Mouse (Mus musculus) liver, postnatal 0 days (tissue): ENCODE measurements at regions not wholly inside any gene's neighbourhood (a gene's known extent, or its start where the extent isn't known, plus 50 kb on each side); places are given as distances from the start of the nearest gene placed in this dataset.

Experiments used
- ATAC-seq: fragments of 200-750 bp; cut with Nextera tagmentation; 2 replicates; pipeline ENCODE4 v1.8.0; 2017; ENCODE audit warnings: mild to moderate bottlenecking, moderate library complexity
- DNase-seq: peaks from one replicate; pipeline ENCODE4 v3.0.0-alpha.2; 2016
- H3K27ac ChIP-seq: fragments of 300-500 bp; sonication (generic); 2 replicates; pipeline ENCODE4 v1.5.1; 2014; ENCODE audit warnings: antibody characterized with exemption, moderate library complexity, mild to moderate bottlenecking, low read depth
- H3K27me3 ChIP-seq: fragments of 300-500 bp; sonication (generic); 2 replicates; pipeline ENCODE4 v1.6.1; 2014; ENCODE audit warnings: low read length, control low read depth, mixed read lengths; ENCODE audit not compliant: insufficient read depth
- H3K36me3 ChIP-seq: fragments of 300-500 bp; sonication (generic); replicated peaks from 2 replicates; pipeline ENCODE4 v1.6.1; 2014; ENCODE audit warnings: mild to moderate bottlenecking, control low read depth, low read length, moderate library complexity, mixed read lengths; ENCODE audit not compliant: insufficient read depth
- H3K4me1 ChIP-seq: fragments of 300-500 bp; sonication (generic); 2 replicates; pipeline ENCODE4 v1.6.1; 2014; ENCODE audit warnings: antibody characterized with exemption, mild to moderate bottlenecking, control low read depth; ENCODE audit not compliant: insufficient read depth
- H3K4me2 ChIP-seq: fragments of 300-500 bp; sonication (generic); 2 replicates; pipeline ENCODE4 v1.6.1; 2014; ENCODE audit warnings: low read depth, mild to moderate bottlenecking, low read length, moderate library complexity, mixed read lengths
- H3K4me3 ChIP-seq: fragments of 300-500 bp; sonication (generic); 2 replicates; pipeline ENCODE4 v1.5.1; 2014; ENCODE audit warnings: low read depth, low read length
- H3K9ac ChIP-seq: fragments of 300-500 bp; sonication (generic); replicated peaks from 2 replicates; pipeline ENCODE4 v1.6.1; 2014; ENCODE audit warnings: mild to moderate bottlenecking, moderate library complexity
- H3K9me3 ChIP-seq: fragments of 300-500 bp; sonication (generic); 2 replicates; pipeline ENCODE4 v1.6.1; 2016; ENCODE audit warnings: mild to moderate bottlenecking, control low read depth, low read length, mixed read lengths
- CTCF ChIP-seq: sonication (generic); IDR thresholded peaks from 2 replicates; pipeline ENCODE4 v1.5.1; 2016; ENCODE audit warnings: antibody characterized with exemption, low read depth
- EP300 ChIP-seq: IDR thresholded peaks from 2 replicates; pipeline ENCODE4 v1.6.1; 2016; ENCODE audit warnings: antibody characterized with exemption, low read depth, mild to moderate bottlenecking
- WGBS: fragments of 180-500 bp; shearing (Covaris S2); extraction: QIAGEN DNeasy Blood & Tissue Kit; methylation state at CpG from one replicate; pipeline ENCODE4 v1.1.7; 2014; ENCODE audit not compliant: insufficient replicate concordance; 5-methylcytosine and 5-hydroxymethylcytosine counted together

GRCm38 (mm10) chr10:101003469-101003868, 413.2 kb downstream of the 1700017N19Rik start:
- DNase-seq (no peak), ATAC-seq (no peak)
- Histone ChIP-seq H3K4me2 (no peak overlapping the region), H3K9ac (no peak overlapping the region), H3K36me3 (no peaks in the 10 kb centered on the region), H3K27ac (no peak overlapping the region), H3K27me3 (no peaks in the 10 kb centered on the region), H3K4me1 (no peaks in the 10 kb centered on the region), H3K9me3 (no peaks in the 10 kb centered on the region), H3K4me3 (no peak overlapping the region)
- no peak for TF ChIP-seq CTCF
- TF ChIP-seq EP300 = no peak
- WGBS = 71% methylated on average over 2 of the region's 2 CpGs

- 79% methylated on average over 4 of the region's 4 CpGs for WGBS
- no peaks in the 10 kb centered on the region for H3K4me1 ChIP-seq
- H3K36me3 ChIP-seq = no peaks in the 10 kb centered on the region
- no peak overlapping the region for H3K4me3 ChIP-seq
- TF ChIP-seq CTCF = no peak
- TF ChIP-seq EP300 = no peak
- ATAC-seq (no peak), DNase-seq (no peak)
- H3K9me3 ChIP-seq = no peaks in the 10 kb centered on the region
- H3K27me3 ChIP-seq = no peaks in the 10 kb centered on the region
- H3K27ac ChIP-seq = no peak overlapping the region
- no peak overlapping the region for H3K9ac ChIP-seq
- no peak overlapping the region for H3K4me2 ChIP-seq
Measured at GRCm38 (mm10) chr10:101004687-101005086, 414.4 kb downstream of the 1700017N19Rik start.

GRCm38 (mm10) chr10:101015416-101015815, 425.1 kb downstream of the 1700017N19Rik start:
- no peak overlapping the region for H3K4me3 ChIP-seq
- no peaks in the 10 kb centered on the region for H3K36me3 ChIP-seq
- H3K4me1 ChIP-seq = no peaks in the 10 kb centered on the region
- no peaks in the 10 kb centered on the region for H3K9me3 ChIP-seq
- no peak for DNase-seq
- WGBS = 57% methylated on average over 1 of the region's 1 CpGs
- no peak overlapping the region for H3K4me2 ChIP-seq
- no peak for TF ChIP-seq EP300
- TF ChIP-seq CTCF = no peak
- H3K9ac ChIP-seq = no peak overlapping the region
- no peaks in the 10 kb centered on the region for H3K27me3 ChIP-seq
- H3K27ac ChIP-seq = no peak overlapping the region
- no peak for ATAC-seq

GRCm38 (mm10) chr10:101038630-101039029, 448.3 kb downstream of the 1700017N19Rik start:
- H3K9ac ChIP-seq = no peak overlapping the region
- H3K4me2 ChIP-seq = no peak overlapping the region
- DNase-seq (no peak), ATAC-seq (no peak)
- TF ChIP-seq CTCF (no peak), EP300 (no peak)
- H3K4me3 ChIP-seq = no peak overlapping the region
- no peaks in the 10 kb centered on the region for H3K9me3 ChIP-seq
- no peaks in the 10 kb centered on the region for H3K4me1 ChIP-seq
- no peaks in the 10 kb centered on the region for H3K27me3 ChIP-seq
- no peaks in the 10 kb centered on the region for H3K36me3 ChIP-seq
- no peak overlapping the region for H3K27ac ChIP-seq

- no peak overlapping the region for H3K27ac ChIP-seq
- DNase-seq = no peak
- H3K27me3 ChIP-seq = no peaks in the 10 kb centered on the region
- no peak overlapping the region for H3K9ac ChIP-seq
- H3K4me3 ChIP-seq = no peak overlapping the region
- H3K4me2 ChIP-seq = no peak overlapping the region
- TF ChIP-seq EP300 = no peak
- H3K4me1 ChIP-seq = no peaks in the 10 kb centered on the region
- no peaks in the 10 kb centered on the region for H3K36me3 ChIP-seq
- no peak for ATAC-seq
- no peaks in the 10 kb centered on the region for H3K9me3 ChIP-seq
- 80% methylated on average over 1 of the region's 1 CpGs for WGBS
Measured at GRCm38 (mm10) chr10:101039034-101039433, 448.8 kb downstream of the 1700017N19Rik start.
